Mouse (Mus musculus) erythroblast, embryonic 14.5 days (primary cell): ENCODE measurements around the gene Nrp2. TPM values are rescaled to one million over a fixed set of nuclear protein-coding genes. Genes with fewer than 3 reads are reported as not detected.

Experiments used
- H3K27me3 ChIP-seq: 2 replicates; pipeline ENCODE4 v1.6.1; 2012; ENCODE audit warnings: inconsistent platforms; ENCODE audit not compliant: control insufficient read depth
- H3K36me3 ChIP-seq: 2 replicates; pipeline ENCODE4 v1.6.1; 2012; ENCODE audit warnings: mild to moderate bottlenecking, inconsistent platforms; ENCODE audit not compliant: control insufficient read depth
- H3K4me1 ChIP-seq: 2 replicates; pipeline ENCODE4 v1.6.1; 2012; ENCODE audit warnings: inconsistent platforms; ENCODE audit not compliant: control insufficient read depth
- H3K4me3 ChIP-seq: replicated peaks from 2 replicates; pipeline ENCODE3; 2012; ENCODE audit warnings: moderate library complexity, mild to moderate bottlenecking, inconsistent platforms
- H3K9me3 ChIP-seq: 2 replicates; pipeline ENCODE4 v1.6.1; 2012; ENCODE audit warnings: low read length, inconsistent platforms, mixed read lengths; ENCODE audit not compliant: control insufficient read depth
- GATA1 ChIP-seq: IDR thresholded peaks from 2 replicates; pipeline ENCODE4 v1.6.1; 2012; ENCODE audit warnings: low read length, inconsistent platforms, mixed read lengths
- TAL1 ChIP-seq: IDR thresholded peaks from 3 replicates; pipeline ENCODE4 v1.6.1; 2012; ENCODE audit warnings: low read length, inconsistent platforms, mixed read lengths
- polyA plus RNA-seq: library from polyadenylated mRNA; stranded (reverse); fragments of >175 nt; gene quantifications from 2 replicates; pipeline ENCODE4 v1.2.3, GENCODE M21; 2012

Gene Nrp2
- polyA plus RNA-seq, 1 experiment: 0.01 TPM

DNA sequence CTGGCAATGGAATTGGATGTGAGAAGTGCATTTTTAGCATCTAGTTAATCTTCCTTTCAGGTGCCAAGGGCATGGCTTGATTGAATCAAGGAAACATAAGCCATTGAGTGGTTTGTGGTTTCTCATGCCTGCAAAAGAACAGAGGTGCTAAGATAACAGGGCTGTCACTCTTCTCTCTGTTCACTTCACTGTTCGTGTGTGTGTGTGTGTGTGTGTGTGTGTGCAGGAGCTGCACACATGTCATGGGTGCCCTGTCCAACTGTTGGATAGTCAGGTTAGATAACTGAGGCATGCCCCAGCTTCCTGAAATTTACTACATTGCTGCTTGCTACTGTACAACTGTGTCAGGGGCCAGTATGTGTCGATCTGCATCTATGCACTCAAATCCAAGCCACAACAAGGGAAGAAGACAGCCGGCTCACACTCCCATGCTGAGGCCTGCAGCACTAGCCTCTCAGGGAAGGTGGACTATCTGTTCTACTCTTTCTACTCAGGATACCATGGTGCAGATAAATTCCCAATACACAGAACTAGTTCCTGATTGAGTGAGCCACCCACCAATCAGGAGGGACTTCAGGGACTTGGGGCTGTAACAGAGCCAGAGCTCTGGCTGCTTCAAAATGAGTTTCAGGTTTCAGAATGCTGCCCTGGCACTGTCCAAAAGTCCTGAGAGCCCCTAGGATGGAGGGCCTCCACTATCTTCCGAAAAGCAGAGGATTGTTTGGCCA is 126.8 kb downstream of the Nrp2 start:
- H3K9me3 ChIP-seq: no peaks in the 10 kb centered on the region
- H3K4me1 ChIP-seq: no peaks in the 10 kb centered on the region

GRCm38 (mm10) chr1:62830418-62830769 is 127.3 kb downstream of the Nrp2 start:
- no peak for TF ChIP-seq GATA1
- no peak for TF ChIP-seq TAL1
- H3K4me1 ChIP-seq: no peaks in the 10 kb centered on the region
- H3K36me3 ChIP-seq: no peaks in the 10 kb centered on the region
- H3K9me3 ChIP-seq: no peaks in the 10 kb centered on the region
- no peak overlapping the region for H3K4me3 ChIP-seq
- H3K27me3 ChIP-seq: no peaks in the 10 kb centered on the region

More for the DNA sequence above, 126.8 kb downstream of the Nrp2 start:
- Histone ChIP-seq H3K4me3 (no peak overlapping the region), H3K36me3 (no peaks in the 10 kb centered on the region), H3K27me3 (no peaks in the 10 kb centered on the region)
- TF ChIP-seq GATA1 (no peak), TAL1 (no peak)

- Histone ChIP-seq H3K36me3 (no peaks in the 10 kb centered on the region), H3K4me1 (no peaks in the 10 kb centered on the region), H3K27me3 (no peaks in the 10 kb centered on the region), H3K4me3 (no peak overlapping the region), H3K9me3 (no peaks in the 10 kb centered on the region)
- TF ChIP-seq TAL1 (no peak), GATA1 (no peak)
Observed at GRCm38 (mm10) chr1:62831725-62832455, 128.8 kb downstream of the Nrp2 start.

DNA sequence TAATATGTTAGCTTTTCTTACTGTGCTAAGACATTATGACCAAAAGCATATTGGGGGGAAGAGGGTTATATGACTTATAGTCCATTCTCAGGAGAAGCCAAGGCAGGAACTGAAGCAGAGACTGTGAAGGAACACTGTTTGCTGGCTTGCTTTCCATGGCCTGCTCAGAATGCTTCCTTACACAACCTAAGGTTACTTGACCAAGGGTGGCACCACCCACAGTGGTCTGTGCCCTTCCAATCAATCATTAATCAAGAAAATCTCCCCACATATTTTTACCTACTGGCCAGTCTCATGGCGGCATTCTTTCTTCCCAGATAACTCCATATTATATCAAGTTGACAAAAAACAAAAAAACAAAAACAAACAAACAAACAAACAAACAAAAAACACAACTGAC is 130.3 kb downstream of the Nrp2 start:
- H3K4me1 ChIP-seq: no peaks in the 10 kb centered on the region
- H3K27me3 ChIP-seq: no peaks in the 10 kb centered on the region
- TF ChIP-seq GATA1 (no peak), TAL1 (no peak)
- H3K9me3 ChIP-seq: no peaks in the 10 kb centered on the region
- no peaks in the 10 kb centered on the region for H3K36me3 ChIP-seq
- H3K4me3 ChIP-seq: no peak overlapping the region

DNA sequence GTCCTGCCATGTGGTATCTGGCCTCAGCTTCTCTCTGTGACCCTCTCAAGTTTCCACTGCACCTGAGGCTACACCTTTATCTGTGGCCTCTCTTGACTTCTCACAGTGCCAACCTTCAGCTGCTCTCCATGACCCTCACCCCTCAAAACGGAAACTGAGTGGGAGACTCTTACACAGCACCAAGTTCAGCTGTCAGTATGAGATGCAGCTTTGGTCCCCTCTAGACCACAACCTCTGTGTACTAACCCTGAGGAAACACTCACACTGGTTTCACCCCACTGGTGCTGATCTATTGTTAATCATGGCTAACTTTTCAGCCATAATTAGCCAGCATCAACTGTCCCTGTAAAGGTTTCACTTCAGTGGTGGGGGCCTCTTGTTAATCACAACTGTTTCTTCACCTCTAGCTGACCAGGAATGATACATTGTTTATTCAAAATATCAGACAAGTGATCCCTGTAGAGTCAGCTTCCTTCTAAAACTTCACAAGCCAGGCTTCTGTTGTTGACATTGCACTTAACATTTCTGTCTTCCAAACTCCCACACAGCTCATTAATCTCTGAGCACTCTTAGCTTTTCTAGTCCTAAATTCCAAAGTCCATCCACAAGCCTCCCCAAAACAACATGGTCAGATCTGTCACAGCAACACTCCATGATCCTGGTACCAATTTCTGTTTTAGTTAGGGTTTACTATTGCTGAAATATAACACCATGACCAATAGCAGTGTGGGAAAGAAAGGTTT is 131.5 kb downstream of the Nrp2 start:
- no peaks in the 10 kb centered on the region for H3K9me3 ChIP-seq
- no peaks in the 10 kb centered on the region for H3K36me3 ChIP-seq
- TF ChIP-seq TAL1 (no peak), GATA1 (no peak)
- H3K4me1 ChIP-seq: no peaks in the 10 kb centered on the region
- no peak overlapping the region for H3K4me3 ChIP-seq
- H3K27me3 ChIP-seq: no peaks in the 10 kb centered on the region

GRCm38 (mm10) chr1:62838083-62838482 is 135.0 kb downstream of the Nrp2 start:
- Histone ChIP-seq H3K4me3 (no peak overlapping the region), H3K36me3 (no peaks in the 10 kb centered on the region), H3K27me3 (no peaks in the 10 kb centered on the region), H3K9me3 (no peaks in the 10 kb centered on the region), H3K4me1 (no peaks in the 10 kb centered on the region)
- TF ChIP-seq TAL1: no peak
- no peak for TF ChIP-seq GATA1

- Histone ChIP-seq H3K4me3 (no peak overlapping the region), H3K27me3 (no peaks in the 10 kb centered on the region), H3K9me3 (no peaks in the 10 kb centered on the region), H3K4me1 (no peaks in the 10 kb centered on the region), H3K36me3 (no peaks in the 10 kb centered on the region)
- TF ChIP-seq GATA1 (no peak), TAL1 (no peak)
Observed at GRCm38 (mm10) chr1:62838631-62839030, 135.5 kb downstream of the Nrp2 start.

DNA sequence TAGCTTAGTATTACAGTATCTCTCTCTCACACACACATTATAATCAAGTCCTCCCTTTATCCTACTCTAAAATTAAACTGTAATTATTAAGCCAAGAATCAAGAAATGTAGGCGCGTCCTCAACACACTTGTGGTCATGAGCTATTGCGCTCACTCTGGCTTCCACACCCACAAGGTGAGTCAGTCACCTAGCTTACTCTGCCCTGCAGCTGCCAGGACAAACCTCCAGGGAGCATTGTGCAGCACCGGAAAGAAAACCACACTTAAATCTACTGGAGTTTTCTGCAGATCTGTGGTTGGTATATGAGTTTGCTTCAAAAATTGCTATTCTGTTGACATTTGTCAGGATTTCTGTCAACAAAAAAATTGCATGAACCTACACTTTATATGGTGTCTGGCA is 140.1 kb downstream of the Nrp2 start:
- Histone ChIP-seq H3K4me3 (no peak overlapping the region), H3K27me3 (no peaks in the 10 kb centered on the region), H3K4me1 (no peaks in the 10 kb centered on the region), H3K36me3 (no peaks in the 10 kb centered on the region), H3K9me3 (no peaks in the 10 kb centered on the region)
- TF ChIP-seq GATA1: no peak
- no peak for TF ChIP-seq TAL1

GRCm38 (mm10) chr1:62850990-62851940 is 148.2 kb downstream of the Nrp2 start:
- Histone ChIP-seq H3K9me3 (no peaks in the 10 kb centered on the region), H3K36me3 (no peaks in the 10 kb centered on the region), H3K4me3 (no peak overlapping the region), H3K4me1 (no peaks in the 10 kb centered on the region), H3K27me3 (no peaks in the 10 kb centered on the region)
- no peak for TF ChIP-seq GATA1
- no peak for TF ChIP-seq TAL1
